Mouse (Mus musculus) adipocyte (in vitro differentiated cells): Measurements from ENCODE around the gene Wapl.

Experiments
- DNase-seq: peaks from one replicate; pipeline ENCODE4 v3.0.0-alpha.2; 2016; ENCODE audit warnings: low spot score

Gene Wapl

GRCm38 (mm10) chr14:34693970-34694369 is 20.2 kb downstream of the Wapl start:
- DNase-seq: no peak

- no peak for DNase-seq
Observed at GRCm38 (mm10) chr14:34697376-34697775, 23.6 kb downstream of the Wapl start.

DNA sequence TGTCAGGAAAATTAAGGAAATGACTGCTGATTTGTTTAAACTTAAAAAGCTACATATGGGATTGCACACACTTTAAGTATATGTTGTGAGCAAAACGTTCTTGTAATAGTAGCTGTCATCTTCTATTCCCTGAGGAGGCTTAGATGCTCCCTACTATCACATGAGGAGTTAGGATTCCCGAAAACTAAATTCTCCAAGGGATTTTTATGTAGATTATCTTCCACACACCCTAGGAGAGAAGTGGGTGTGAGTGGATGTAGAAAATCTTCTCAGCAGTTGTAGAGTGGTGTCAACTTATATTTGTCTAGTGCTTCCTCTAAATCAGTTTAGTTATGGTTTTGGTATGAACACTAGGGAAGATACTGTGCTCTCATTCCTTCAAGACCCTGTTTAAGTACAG is 36.5 kb downstream of the Wapl start:
- DNase-seq: no peak

DNA sequence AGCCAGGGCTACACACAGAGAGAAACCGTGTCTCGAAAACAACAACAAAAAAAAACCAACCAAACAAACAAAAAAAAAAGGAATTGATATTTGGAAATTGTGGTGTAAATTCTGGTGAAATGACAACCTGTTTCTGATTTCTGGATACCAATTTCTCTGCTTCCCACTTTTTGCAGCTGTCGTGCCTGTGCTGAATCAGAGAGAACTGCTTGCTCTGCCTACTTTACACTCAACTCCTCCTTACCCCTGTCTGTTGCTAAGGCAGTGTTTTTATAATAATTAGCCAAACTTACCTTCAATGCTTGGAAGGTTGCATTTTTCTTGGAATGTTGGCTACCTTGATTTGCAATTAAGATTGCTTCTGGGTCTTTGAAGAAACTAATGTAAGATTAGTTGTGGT is 38.3 kb downstream of the Wapl start:
- DNase-seq: no peak

DNA sequence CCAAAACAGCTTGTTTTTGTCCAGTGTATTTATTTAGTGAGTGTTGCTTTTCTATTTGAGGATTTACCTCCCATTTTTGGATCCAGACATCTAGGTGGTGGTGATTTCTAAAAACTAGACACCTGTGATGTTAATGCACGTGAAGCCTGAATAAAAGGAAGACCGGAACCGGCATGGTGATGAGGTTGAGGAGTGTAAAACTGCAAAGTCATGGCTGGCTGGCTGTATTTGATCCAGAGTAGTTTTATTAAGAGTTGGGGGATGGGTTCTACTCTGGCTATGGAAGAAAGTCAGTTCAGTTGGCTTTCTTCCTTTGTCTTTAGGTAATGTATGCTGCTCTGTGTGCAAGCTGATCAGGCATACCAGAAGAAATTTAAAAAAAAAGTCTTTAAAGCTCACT is 39.1 kb downstream of the Wapl start:
- DNase-seq: no peak

GRCm38 (mm10) chr14:34718150-34718549 is 44.4 kb downstream of the Wapl start:
- no peak for DNase-seq

GRCm38 (mm10) chr14:34727709-34728108 is 54.0 kb downstream of the Wapl start:
- no peak for DNase-seq

- no peak for DNase-seq
Observed at GRCm38 (mm10) chr14:34735405-34735804, 61.7 kb downstream of the Wapl start.

DNA sequence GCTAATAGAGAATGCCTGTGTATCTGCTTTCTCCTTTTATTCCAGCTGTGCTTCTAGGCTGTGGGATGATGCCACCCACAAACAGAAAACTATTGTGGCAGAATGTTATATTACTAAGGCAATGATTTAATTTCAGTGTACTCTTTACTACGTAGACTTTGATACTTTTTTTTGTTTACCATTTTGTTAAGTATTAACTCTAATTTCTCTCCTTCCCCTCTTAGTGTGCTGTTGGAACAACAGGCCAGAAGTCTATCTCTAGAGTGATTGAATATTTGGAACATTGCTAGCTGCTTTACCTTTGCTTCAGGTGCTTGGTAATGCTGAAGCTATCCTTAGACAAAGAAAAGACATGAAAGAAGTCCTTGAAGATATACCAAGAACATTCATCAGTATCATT is 71.7 kb downstream of the Wapl start:
- DNase-seq: no peak

DNA sequence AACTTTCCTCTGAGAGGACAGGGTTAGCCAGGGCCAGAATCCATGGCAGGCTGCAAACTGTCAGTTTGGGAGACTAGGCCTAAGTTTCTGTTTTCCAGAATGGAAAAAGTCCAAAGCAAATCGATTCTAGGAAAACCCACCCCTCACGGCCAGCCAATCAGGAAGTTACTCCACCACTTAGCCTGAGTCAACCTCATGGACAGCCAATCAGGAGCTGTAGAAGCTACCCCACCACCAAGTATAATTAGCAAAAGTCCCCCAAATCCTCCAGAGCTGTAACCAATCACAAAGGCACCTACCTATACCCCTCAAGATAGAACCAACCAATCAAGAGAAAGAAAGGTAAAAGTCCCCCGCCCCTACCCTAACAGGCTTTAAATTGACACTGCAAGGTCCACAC is 82.0 kb downstream of the Wapl start:
- no peak for DNase-seq

- DNase-seq: no peak
Observed at GRCm38 (mm10) chr14:34759938-34760337, 86.2 kb downstream of the Wapl start.

DNA sequence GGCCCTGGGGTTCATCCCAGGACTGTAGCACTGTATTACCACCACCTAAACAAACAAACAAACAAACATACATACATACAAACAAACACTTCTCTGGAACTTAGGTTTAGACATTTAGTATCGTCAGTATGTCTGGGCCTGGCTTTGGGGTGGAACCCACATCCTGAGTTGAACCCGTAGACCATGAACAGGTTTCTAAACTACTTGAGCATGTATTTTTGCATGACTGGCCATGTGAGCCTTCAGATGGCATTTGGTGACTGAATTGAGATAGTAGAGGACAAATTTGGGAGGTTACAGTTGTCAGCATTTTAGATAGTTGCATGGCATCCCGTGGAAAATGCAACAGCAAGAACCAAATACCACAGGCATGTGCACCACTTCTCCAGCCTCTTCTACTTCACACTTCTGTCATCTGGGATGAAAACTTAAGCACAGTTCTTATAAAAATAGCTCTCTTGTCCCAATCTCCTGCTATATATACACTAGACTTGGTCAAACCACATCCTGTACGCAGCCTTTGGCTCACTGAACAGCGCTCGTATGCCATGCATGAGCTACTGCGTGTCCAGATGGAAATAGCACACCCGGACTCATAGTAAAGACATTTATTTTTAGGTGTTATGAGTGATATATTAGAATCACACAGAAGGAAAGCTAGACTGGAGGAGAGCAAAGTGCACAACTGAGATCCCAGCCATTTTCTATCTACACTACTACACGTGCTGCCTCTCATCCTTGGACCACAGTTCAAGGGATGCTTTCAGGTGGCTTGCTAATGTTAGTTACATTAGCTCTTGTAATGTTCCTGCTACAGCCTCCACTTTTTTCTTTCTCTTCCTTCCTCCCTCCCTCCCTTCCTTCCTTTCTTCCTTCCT is 87.6 kb downstream of the Wapl start:
- no peak for DNase-seq

DNA sequence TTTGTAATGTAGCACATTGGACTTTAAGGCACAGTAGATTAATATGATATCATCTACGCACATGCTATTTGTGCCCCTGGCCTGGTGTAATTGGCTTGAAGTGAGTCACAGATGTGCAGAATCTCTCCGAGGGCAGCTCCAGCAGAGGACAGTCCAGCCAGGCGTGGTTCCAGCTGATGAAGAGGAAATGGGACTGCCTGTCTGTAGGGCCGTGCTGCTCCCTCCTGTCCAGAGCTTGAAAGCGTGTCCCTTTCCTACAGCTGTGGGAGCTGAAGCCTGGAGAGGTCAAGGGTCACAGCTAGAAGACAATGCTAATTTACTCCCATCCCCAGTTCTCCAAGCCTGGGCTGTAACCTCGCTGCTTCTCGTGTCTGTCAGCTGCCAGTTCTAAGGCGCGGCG is 89.0 kb downstream of the Wapl start:
- DNase-seq: no peak

GRCm38 (mm10) chr14:34763771-34764539 is 90.2 kb downstream of the Wapl start:
- peak; percentile 34 for DNase-seq

DNA sequence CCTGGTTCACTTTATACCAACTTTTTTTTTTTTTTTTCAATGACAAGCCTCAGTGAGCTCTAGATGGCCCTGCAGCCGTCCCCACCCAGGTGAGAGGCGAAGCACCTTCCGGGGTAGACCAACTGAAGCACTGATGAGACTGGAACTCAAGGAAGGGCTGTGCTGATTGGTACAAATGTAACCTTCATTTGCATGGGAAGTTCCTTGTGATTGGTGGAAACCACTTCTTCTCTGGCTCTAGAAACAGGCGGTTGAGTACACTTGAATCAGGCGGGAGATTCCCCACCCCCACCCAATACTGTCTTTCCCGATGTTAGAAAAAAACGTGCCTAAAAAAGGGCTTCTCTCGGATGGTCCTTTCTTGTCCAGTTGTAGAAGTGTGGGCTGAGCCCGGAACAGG is 91.2 kb downstream of the Wapl start:
- DNase-seq: no peak

DNA sequence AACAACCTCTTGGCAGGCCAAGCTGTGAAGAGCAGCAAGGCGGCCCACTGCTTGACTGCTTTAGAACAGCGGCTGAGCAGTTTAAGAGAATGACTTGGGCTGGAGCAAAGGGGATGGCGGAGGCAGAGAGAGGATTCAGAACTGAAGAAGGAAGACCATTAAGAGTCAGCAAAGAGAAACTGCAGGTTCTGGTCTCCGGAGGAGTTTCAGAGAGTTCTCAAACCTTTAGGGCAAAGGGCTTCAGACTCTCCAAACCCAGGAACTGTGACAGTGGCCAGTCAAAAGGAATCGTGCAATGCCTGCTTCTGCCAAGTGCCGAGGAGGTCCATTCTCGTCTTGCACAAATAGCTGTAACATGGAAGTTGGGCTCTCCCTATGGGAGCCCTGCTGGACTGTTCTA is 91.7 kb downstream of the Wapl start:
- DNase-seq: no peak

GRCm38 (mm10) chr14:34766181-34766580 is 92.5 kb downstream of the Wapl start:
- DNase-seq: no peak

- DNase-seq: peak; percentile 21
Observed at GRCm38 (mm10) chr14:34768373-34768772, 94.6 kb downstream of the Wapl start.

GRCm38 (mm10) chr14:34769021-34769566 is 95.4 kb downstream of the Wapl start:
- DNase-seq: peak; percentile 56

DNA sequence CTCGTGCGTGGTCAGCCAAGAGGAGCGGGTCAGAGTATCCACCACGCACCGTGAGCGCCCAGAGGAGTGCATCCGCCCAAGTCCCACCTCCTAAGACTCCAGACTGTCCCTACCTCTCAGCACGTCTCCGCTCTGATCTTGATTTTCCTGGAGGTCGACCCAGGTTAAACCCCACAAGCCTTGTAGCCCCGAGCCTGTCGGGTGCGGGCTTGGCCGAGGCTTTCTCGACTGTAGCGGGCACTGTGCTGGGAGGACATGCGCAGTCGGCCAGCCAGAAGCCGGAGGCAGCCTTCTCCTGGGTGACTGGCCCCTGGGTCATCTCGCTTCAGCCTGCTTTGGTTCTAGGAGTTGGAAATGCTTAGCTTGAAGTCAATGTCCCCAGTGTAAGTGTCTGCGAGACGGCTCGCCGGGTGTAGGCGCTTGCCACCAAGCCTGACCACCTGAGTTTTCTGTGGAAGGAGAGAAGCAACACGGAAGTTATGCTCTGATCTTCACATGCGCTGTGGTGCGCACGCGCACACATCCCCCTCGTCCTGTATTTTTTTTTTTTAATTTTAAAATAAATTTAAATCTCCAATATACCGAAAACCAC is 95.9 kb downstream of the Wapl start:
- DNase-seq: no peak

DNA sequence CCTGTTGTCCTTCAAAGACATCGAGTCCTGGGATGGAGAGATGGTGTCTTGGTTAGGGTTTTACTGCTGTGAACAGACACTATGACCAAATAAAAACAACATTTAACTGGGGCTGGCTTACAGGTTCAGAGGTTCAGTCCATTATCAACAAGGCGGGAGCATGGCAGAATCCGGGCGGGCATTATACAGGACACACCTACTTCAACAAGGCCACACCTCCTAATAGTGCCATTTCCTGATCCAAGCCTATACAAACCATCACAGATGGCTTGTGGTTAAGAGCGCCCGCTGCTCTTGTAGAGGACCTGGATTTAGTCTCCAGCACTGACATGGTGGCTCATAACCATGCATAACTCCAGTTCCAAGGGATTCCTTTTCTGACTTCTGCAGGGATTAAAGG is 96.7 kb downstream of the Wapl start:
- no peak for DNase-seq

GRCm38 (mm10) chr14:34771601-34772000 is 97.9 kb downstream of the Wapl start:
- DNase-seq: no peak

GRCm38 (mm10) chr14:34772132-34772531 is 98.4 kb downstream of the Wapl start:
- DNase-seq: no peak
